Mouse (Mus musculus) adrenal gland, postnatal 4 days (tissue): ENCODE measurements around the gene Slc7a6. TPM values are rescaled to one million over a fixed set of nuclear protein-coding genes. Genes with fewer than 3 reads are reported as not detected.
A peak's percentile ranks its signal among the peaks of the same experiment; 100 is the strongest.
"Not testable (repeated sequence)": the region's sequence is repeated elsewhere in the genome, so short reads cannot be mapped to it uniquely, and the experiment has no call there.

Source experiments
- DNase-seq, 2 experiments: peaks; one replicate each; pipeline ENCODE4 v3.0.0; 2021 to 2022; ENCODE audit warnings: low spot score in 2 of 2, mixed read lengths in 2 of 2
- total RNA-seq, 2 experiments: library from RNA; stranded (reverse); gene quantifications; 2 replicates each; pipeline ENCODE4 v1.2.3; 2021

The Slc7a6 gene
- total RNA-seq, 2 experiments from 2014 or later: 21.0 to 25.3 TPM

DNA sequence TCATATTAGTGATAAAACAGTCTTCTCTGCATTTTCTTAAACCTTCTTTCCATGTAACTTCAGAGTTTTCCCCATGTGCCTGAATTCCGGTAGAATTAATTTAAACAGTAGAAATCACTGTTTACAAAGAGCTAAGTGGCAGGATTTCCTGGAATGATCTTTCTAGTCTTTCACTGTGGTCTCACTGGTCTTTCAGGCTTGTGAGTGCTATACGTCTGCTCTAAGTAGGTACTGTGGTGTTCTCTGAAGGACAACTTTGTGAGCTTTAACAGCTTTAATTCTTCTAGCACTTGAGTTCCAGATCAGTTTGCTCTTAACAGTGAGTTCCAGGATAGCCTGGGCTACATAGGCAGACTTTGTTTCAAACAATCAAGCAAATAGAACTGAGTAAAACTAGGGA is 9.8 kb downstream of the Slc7a6 start:
- DNase-seq: no peak

DNA sequence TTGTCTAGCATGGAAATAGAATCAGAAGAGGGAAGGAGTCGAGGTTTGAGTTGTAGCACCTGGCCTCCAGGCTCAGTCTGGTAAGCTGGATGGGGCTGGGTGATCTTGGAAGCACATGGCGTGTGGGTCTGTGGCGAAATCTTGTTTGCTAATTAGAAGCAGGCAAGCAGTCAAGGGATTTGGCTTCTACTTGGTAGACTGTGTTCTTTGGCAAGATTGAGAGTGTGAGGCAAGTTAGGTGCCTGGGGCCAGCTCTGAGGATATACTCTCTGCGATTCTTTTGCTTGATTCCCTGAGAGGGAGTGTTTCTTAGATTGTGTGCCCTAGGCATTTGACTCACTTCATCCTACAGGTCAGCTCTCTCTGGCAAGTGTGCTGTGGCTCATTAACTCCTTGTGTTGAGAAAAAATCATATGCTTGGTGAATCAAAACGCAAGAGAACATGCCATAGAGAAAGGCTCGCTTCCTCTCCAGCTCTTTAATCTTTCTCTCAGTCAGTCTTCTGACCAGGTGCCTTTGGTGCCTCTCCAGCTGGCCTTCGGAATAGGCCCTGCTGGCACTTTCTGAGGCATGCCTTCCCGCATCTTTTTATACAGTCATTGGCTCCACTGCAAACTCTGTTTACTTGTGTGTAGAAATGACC is 17.1 kb downstream of the Slc7a6 start:
- no peak for DNase-seq

DNA sequence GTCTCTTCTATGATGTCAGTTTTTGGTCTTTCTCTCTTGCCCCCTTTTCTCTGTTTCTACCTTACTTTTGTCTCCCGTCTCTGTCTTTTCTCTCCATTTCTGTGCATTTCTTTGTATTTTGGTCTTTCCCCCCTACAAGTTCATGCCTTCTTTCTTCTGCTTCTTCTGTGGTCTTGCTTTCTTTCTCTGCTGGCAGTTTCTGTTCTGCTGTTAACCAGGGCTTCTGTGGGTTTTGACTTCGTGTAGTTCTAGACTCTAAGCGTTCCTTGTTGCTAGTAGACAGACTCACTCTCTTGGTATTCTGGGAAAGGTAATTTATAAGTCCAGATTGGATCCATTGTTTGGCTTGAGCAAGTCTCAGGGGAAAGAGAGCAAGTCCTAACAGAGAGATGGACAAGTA is 17.7 kb downstream of the Slc7a6 start:
- no peak for DNase-seq

DNA sequence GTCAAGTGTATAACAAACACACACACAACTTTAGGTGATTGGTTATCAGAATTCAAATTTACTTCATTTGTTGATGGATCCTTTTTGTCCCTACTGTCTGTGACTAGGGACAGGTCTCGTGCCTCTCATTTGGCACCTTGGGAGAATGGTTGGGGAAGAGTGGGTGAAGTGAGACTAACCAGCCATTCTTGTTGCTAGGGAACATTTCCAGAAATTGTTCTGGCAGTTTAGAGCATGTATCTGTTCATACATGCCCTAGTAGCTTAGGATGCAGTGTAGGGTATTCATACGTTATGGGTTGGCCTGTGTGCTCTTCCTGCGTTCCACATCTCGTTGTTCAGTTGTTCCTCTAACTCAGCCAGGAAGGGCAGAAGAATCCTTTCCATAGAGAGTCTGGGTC is 20.5 kb downstream of the Slc7a6 start:
- no peak for DNase-seq

DNA sequence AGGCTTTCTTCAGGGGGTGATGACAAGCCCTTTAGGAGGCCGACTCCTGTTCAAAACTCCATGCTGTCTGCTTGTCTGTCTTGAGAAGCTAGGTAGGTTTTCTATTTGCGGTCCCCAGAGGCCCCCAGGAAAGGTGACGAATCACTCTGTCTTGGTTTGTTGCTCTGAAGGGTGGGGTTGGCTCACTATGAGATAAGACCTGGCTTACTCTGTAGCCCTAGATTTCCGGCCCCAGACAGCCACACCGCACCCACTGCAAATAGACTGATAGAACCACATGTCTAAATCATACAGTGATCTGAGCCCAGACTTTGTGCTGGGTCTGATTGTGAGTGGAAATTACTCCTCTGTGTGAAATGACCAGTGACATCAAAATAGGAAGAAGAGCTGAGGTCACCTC is 23.0 kb downstream of the Slc7a6 start:
- no peak for DNase-seq

DNA sequence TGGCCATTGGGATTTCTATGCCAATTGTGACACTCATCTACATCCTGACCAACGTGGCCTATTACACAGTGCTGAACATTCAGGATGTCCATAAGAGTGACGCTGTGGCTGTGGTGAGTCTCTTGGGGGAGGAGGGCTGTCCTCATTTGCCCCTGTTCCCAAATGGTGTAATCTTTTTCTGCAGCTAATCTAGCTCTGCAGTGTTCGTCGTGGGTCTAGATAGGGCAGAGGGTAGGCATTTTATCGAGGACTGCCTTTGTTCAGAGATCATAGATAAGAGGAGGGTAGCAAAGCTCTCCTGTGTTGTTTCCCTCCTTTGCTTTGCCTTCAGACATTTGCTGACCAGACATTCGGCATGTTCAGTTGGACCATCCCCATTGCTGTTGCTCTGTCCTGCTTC is 24.5 kb downstream of the Slc7a6 start:
- no peak for DNase-seq

DNA sequence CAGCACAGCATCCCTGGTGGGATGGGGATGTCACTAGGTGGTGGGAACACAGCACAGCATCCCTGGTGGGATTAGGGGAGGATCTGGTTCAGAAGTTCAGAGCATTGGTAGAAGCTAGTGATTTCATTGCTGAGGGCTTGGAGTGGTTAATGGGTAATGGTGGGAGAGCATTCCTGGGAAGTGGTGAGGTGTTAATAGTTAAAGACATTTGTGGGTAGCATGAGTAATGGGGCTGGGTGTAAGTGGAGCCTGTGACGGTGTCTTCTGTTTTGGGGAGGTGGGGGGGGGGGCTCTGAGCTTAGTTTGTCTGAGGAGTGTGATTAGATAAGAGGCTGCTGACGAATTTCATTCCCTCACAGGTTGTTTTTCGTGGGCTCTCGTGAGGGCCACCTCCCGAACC is 25.4 kb downstream of the Slc7a6 start:
- DNase-seq: no peak

DNA sequence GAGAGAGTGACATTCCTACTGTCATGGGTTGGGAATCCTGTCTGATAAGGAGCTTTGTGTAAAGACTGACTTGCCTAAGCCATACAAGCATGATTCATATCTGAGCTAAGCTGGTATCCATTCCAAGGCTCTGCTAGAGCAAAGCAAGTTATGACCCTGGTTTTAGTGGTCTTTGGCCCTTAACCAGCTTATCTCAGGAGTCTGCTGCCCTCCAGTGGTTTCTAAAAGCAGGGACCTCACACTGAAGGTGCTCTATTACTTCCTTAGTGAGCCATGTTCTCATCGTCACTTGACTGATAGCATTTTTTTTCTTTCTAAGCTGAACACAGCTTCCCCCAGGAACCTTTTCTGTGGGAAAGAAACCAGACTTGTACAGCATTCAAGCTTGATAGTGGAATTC is 30.1 kb downstream of the Slc7a6 start:
- DNase-seq: peak in 1 of 2 experiments; percentile 7

DNA sequence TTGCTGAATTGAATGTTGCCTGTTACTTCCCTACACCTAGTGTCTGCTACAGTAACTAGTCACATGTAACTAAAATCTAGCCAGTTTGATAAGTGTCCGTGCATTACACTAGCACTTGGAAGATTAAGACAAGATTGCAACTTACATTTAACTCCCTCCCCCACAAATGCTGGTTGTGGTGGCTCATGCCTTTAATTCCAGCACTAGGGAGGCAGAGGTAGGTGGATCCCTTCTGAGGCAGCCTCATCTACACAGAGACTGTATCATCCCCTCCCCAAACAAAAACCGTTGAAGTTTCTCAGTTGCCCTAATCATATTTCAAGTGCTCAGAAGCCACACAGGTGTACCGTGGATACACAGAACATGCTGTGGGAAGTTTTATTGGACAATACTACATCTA is 30.9 kb downstream of the Slc7a6 start:
- not testable (repeated sequence) for DNase-seq

DNA sequence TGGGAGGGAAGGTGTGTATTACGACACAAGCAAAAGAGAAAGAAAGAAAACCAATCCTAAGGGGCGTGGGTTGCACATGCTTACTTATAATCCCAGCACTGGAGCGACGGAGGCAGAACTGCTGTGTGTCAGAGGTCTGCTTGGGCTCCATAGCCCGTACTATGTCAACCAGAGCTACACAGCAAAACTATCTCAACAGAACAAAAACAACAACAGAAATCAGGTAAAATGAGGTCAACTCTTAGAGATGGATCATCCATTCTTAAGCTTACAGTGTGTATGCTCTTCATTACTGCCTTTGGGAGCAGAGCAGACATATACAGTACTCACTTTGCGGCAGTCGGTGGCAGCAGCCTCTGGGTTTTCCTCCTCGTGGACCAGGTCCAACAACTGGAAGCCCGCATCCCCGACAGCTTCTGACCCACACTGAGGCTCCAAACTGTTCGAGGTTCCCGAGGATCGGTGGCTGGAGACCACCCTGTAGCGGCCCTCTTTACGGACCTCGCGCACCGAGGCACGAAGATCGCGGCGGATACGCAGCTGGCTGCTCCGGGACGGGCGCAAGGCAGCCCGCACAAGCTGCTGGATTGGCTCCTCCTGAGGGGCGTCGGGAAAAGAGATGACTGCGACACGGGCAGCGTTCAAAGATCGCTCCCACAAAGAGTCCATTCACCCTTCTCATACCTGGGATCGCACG is 41.5 kb downstream of the Slc7a6 start:
- no peak for DNase-seq

DNA sequence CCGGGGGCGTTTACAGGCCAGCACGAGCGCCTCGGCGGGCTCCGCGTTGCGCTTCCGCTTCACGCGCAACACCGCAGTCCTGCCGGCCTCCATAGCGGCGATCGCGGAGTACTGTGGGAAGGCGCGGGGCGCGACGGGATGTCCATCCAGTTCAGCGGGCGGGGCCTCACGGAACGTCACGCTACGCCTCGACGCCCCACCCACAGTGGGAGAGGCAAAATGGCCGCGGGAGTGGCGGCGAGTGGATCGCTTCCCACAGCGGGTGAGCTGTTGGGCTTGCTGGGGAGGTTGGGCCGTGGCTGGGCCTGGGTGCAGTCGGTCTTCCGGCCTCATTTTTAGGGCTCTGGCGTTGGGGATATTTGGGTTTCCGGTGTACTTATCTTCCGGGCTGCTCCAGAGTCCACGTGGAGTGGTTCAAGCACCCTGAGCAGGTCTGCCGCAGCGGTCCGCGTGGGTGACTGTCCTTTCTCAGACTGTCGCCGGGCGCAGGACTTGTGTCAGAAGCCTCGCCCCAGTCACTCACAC is 42.2 kb downstream of the Slc7a6 start, which contains the start of the genes Slc7a6os and Prmt7:
Slc7a6os (minus strand) TSS at position 115 of the 525 bp plus-strand sequence.
Prmt7 (plus strand) TSS at position 116 of the 525 bp plus-strand sequence.
- DNase-seq: peak; percentile 89 to 94

DNA sequence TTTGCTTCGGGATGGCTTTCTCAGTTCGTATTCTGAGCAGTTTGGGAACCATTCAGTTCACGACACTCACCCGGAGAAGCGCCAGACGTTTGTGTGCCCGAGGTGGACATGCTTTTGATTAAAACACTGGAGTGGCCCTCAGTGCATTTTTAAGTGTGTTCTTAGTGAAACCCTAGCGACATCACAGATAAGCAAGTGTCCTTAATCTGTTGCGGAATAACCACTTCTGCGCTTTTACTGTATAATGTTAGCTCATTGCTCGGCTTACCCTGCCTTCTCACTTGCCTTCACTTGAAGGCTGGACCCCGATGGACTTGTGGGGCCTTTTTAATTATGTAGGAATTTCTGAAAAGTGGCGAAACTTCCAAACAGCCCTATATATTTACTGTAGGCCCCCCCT is 42.8 kb downstream of the Slc7a6 start:
- no peak for DNase-seq

DNA sequence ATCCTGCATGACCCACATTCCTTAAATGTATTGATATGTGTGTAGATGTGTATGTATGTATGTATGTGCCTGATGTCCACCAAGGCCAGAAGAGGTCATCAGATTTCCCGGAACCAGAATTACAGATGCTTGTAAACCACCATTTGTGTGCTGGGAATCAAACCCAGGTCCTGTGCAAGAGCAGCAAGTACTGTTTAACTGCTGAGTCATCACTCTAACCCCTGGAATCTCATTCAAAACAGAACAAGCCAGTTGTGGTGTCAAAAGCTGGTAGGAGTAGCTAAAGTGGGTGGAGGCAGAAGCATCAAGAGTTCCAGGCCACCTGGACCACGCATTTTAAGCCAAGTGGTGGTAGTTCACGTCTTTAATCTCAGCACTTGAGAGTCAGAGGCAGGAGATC is 45.3 kb downstream of the Slc7a6 start:
- no peak for DNase-seq

DNA sequence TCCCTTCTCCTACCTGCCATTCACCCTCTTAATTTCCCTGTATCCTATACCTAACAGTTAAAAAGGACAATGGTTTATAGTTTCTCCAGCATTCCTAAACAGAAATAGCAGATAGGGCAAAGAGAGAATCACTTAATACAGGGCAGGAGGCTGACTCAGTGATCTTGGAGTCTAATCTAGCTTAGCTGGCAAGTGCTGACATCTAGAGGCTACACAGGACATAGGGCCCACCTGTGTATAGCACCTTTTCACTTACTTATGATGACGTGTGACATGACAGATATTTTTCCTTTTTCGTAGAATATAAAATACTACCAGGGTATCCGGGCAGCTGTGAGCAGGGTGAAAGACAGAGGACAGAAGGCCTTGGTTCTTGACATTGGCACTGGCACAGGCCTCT is 51.0 kb downstream of the Slc7a6 start:
- DNase-seq: no peak

DNA sequence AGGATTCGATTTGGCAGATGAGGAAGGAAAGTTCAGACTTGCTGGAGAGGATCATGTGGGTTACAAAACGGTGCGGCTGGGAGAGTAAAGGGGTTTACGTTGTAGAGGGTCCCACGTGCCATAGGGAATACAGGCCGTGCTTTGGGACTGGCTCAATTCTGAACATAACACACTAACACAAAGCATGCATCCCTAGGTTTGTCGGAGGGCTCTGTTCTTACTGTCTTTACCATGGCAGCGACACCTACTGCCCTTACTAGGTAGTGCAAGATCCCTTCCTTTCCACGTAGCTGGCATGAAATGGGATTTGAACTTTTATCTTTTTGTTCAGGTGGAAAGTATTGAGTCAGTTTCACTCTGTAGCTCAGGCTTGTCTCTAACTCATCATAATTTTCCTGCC is 57.9 kb downstream of the Slc7a6 start:
- no peak for DNase-seq

DNA sequence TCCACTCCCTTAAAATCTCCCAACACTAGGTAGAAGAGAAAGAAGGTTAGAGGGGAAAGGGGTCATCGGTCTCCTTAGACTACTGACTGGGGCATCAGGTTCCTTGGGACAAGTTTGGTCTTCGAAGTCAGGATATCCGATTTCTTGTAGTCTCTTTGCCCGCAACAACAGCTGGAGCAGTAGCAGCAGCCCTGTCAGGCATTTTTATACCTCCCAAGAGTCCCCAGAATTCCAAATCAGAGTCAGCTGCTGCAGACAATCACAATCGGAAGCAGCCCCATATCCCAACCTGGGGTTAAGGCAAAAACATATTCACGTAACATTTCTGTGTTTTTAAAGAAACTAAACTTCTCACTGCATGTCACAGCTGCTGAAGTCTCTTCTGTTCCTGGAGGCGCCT is 62.9 kb downstream of the Slc7a6 start:
- DNase-seq: no peak

DNA sequence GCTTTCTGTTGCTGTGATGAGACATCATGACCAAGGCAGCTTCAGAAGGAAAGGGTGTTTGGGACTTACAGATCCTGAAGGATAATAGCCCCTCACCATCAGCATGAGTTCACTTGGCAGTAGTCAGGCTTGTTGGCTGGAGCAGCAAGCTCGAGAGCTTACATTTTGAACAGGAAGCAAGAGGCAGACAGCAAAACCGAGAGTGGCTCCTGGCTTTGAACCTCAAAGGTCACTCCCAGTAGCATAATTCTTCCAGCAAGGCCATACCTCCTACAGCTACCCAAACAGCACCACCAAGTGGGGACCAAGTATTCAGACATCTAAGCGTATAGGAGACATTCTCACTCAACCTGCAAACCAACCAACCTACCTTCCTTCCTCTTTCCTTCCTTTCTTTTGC is 64.1 kb downstream of the Slc7a6 start:
- no peak for DNase-seq

DNA sequence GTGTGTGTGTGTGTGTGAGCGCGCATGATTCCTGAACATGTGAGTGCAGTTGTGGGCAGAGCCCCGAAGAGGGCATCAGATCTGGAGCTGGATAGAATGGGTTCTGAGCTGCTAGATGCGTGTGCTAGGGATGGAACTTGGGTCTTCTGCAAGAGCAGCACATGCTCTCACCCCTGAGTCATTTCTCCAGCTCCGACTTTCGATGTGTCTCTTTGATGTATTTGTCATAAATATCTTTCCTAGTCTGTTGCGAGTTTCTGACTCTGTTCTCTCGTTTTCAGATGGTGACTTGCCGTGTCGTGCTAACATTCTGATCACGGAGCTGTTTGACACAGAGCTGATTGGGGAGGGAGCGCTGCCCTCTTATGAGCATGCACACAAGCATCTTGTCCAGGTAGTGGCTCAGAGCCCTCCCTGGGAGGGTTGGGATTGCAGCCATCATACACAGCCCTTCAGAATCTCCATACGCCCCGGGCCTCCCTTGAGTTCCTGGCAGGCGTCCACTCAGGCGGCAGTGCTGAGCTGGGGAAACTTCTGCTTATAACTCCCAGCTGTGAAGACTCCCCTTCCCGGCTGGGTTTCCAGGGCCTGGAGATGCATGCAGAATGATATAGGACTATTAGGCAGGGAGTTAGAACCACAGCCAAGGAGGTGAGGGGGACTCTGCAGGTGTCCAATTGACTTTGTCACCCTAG is 66.1 kb downstream of the Slc7a6 start:
- no peak for DNase-seq

DNA sequence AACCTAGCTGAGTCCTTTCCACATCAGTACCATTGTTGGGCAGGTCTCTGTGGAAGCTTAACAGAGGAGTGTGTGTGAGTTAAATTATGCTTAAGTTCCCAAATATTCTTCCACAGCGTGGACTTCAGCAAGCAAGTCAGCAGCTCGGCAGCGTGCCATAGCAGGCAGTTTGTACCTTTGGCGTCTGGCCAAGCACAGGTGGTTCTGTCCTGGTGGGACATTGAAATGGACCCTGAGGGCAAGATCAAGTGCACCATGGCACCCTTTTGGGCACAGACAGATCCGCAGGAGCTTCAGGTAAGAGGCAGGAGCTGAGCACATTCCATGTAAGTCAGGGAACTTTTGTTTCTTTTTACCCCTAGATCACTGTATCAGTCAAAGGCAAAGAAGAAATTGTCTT is 68.4 kb downstream of the Slc7a6 start:
- no peak for DNase-seq
